Mouse (Mus musculus) brain, adult 2 months (tissue): ENCODE measurements around the gene Mapk6.
"Not testable (repeated sequence)": the region's sequence is repeated elsewhere in the genome, so short reads cannot be mapped to it uniquely, and the experiment has no call there.

Source experiments
- DNase-seq: peaks from one replicate; pipeline ENCODE4 v3.0.0; 2011; ENCODE audit warnings: low read depth, low spot score

The Mapk6 gene

DNA sequence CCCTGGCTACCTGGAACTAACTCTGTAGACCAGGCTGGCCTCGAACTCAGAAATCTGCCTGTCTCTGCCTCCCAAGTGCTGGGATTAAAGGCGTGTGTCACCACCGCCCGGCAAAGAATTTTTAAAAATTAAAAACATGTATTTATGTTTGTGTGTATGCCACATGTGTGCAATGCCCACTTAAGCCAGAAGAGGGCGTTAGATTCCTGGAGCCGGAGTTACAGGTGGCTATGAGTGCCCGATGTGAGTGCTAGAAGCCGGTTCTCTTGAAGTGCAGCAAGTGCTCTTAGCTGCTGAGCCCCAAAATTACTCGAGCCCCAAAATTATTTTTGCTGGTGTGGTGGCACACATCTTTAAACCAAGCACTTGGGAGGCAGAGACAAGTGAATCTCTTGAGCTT lies 26.0 kb downstream of the Mapk6 start:
- no peak for DNase-seq

GRCm38 (mm10) chr9:75382825-75383224 lies 27.0 kb downstream of the Mapk6 start:
- DNase-seq: no peak

DNA sequence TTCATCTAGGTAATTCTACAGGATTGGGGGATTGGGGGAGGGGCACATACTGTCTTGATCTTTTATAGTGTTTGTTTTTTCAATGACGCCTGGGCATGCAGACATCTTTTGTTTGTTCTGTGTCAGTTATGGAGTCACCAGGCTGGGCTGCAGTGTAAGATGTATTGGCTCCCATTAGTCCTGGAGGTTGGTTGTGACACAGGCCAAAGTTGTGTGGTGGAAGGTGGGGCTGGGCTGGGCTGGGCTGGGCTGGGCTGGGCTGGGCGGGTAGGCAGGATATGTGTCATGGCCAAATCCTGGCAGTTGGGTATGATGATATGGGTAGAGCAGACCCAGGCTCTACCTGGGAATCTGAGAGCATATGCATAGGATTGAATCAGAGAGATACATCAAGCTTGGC lies 31.0 kb downstream of the Mapk6 start:
- no peak for DNase-seq

GRCm38 (mm10) chr9:75376428-75376827 lies 33.4 kb downstream of the Mapk6 start:
- DNase-seq: no peak

GRCm38 (mm10) chr9:75375606-75376005 lies 34.2 kb downstream of the Mapk6 start:
- DNase-seq: peak; percentile 23

GRCm38 (mm10) chr9:75368779-75369178 lies 41.0 kb downstream of the Mapk6 start:
- no peak for DNase-seq

DNA sequence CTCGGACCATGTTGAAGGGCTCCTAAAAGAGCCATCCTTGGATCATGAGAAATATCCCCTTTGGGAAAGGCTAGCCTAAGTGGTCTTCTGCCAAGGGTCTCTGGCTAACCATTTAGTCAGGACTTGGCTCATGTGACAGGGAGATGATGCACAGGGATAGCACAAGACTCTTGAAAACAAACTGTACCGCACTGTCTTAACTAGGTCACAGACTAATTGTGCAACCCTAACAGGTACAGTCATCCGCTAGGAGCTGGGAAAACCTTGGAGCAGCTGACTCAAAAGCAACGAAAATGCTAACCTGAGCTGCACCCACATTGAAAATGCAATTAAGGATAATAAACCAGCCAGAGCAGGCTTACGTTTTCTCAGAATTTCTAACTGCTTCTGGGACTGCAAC lies 43.6 kb downstream of the Mapk6 start:
- DNase-seq: peak; percentile 77

- no peak for DNase-seq
Observed at GRCm38 (mm10) chr9:75365195-75365594, 44.6 kb downstream of the Mapk6 start.

GRCm38 (mm10) chr9:75363702-75364101 lies 46.1 kb downstream of the Mapk6 start:
- not testable (repeated sequence) for DNase-seq

GRCm38 (mm10) chr9:75363001-75363400 lies 46.8 kb downstream of the Mapk6 start:
- DNase-seq: no peak

- DNase-seq: no peak
Observed at GRCm38 (mm10) chr9:75362201-75362600, 47.6 kb downstream of the Mapk6 start.

GRCm38 (mm10) chr9:75361699-75362098 lies 48.1 kb downstream of the Mapk6 start:
- DNase-seq: peak; percentile 82

- DNase-seq: peak; percentile 78
Observed at GRCm38 (mm10) chr9:75357087-75357654, 52.6 kb downstream of the Mapk6 start.

DNA sequence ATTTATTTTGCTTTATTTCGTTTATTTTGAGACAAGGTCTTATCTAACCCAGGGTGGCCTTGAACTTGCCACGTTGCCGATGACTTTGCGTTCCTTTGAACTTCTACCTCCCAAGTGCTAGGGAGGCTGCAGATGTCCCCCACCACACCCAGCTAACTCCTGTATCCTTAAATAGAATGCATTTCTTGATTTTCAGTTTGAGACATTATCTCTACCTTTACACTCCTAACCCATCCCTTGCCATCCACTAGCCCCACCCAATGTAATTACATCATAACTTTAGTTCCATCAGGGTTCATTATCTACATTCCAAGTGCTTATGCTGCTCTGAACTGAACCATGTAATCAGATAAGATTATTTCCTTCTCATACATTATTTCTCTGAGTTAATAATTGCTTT lies 54.0 kb downstream of the Mapk6 start:
- DNase-seq: no peak

GRCm38 (mm10) chr9:75353094-75353493 lies 56.7 kb downstream of the Mapk6 start:
- DNase-seq: peak; percentile 77

DNA sequence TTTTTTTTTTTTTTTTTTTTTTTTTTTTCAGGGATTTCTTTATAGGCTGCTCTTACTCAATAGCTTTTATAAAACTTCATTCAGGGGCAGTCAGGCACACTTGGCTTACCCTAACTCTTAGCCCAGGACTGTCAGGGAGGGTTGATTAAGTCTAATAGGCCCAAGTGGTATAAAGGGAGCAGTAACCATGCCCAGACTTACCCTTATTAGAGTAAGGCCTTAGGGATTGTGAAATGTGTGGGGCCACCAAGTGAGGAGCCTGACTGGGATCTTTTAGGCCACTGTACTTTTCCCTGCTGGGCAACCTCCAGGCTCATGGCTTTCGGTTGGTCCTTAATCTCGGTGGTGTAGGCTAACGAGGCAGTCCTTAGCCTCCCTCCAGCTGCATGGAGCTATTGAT lies 61.2 kb downstream of the Mapk6 start:
- no peak for DNase-seq

- DNase-seq: peak; percentile 42
Observed at GRCm38 (mm10) chr9:75348066-75348465, 61.7 kb downstream of the Mapk6 start.

DNA sequence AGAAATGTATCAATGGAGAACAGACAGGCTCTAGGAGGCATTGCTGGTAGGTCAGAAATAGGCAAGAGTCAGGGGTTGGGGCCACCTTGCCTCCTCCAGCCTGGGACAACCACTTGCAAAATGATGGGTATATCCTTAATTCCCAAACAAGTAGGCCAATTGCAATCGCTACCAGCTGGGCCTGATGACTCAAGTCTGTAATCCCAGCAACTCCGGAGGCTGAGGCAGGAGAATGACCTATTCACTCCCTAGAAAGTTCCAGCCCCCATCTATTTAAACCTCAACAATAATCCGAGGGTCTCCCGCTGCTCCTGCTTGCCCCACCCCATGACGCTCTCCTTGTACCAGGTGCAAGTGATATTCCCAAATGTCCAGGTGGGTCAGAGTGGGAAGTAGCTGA lies 62.3 kb downstream of the Mapk6 start, which contains the start of gene Bcl2l10:
TSS of gene Bcl2l10 (plus strand) at position 301 of the 400 bp plus-strand sequence.
- DNase-seq: no peak

DNA sequence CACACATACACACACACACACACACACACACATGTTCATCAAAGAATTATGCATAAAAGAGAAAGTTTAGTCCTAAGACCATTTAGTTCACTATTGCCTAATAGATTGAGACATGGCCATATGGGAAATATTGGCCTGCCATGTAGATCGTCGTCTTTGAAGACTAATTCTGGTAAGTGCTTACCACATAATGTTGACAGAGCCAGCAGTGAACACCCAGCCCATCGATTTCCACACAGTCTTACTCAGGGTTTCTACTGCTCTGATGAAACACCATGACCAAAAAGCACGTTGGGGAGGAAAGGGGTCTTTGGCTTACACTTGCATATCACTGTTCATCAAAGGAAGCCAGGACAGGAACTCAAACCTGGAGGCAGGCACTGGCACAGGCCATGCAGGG lies 67.4 kb downstream of the Mapk6 start:
- DNase-seq: no peak

DNA sequence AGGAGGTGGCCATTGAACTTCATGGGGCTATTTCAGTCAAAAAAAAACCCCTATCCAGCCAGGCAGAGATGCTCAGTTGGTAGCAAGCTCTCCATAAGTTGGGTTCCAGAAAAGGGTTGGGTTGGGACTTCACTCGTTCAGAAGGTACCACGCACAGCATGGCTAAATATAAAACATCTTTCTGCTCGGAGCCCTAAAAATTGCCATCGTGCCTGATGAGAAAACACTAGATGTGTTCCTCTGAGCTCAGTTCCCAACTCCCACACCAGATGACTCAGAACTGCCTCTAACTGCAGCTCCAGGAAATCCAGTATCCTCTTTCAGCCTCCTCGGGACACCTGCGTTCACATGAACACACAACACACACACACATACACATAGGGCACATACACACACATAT lies 71.8 kb downstream of the Mapk6 start:
- peak; percentile 96 for DNase-seq

GRCm38 (mm10) chr9:75334440-75334839 lies 75.4 kb downstream of the Mapk6 start:
- no peak for DNase-seq

GRCm38 (mm10) chr9:75330821-75331220 lies 79.0 kb downstream of the Mapk6 start:
- peak; percentile 85 for DNase-seq

DNA sequence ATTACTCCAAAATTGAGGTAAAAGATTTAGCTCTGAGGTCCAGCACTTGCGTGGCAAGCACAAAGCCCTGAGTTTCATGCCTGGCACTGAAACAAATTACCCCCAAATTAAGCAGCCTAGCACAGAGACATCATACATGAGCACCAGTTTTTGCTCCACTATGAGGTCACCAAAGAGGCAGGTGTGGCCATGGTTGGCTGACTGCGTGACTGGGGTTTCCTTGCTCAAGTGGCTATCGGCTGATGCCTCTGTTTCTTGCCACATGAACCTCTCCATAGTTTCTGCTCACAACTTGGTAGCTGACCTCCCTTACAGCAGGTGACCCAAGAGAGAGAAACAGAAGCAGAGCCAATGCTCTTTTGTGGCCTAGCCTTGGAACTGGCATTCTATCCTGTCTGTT lies 81.8 kb downstream of the Mapk6 start:
- DNase-seq: no peak
